Mouse (Mus musculus) spleen, adult 2 months (tissue): ENCODE measurements around the gene Ate1. TPM values are rescaled to one million over a fixed set of nuclear protein-coding genes. Genes with fewer than 3 reads are reported as not detected.
A peak's percentile ranks its signal among the peaks of the same experiment; 100 is the strongest.
"Not testable (repeated sequence)": the region's sequence is repeated elsewhere in the genome, so short reads cannot be mapped to it uniquely, and the experiment has no call there.

Experiments
- DNase-seq, 2 experiments: peaks; one replicate each; pipeline versions ENCODE4 v3.0.0 to v3.0.0-alpha.2; 2012 to 2021; ENCODE audit warnings: low spot score in 2 of 2, low read depth in 1 of 2
- H3K27ac ChIP-seq: fragments of 200-500 bp; 2 replicates; pipeline ENCODE4 v1.5.1; 2012; ENCODE audit warnings: low read length, inconsistent platforms; ENCODE audit not compliant: insufficient read depth
- H3K27me3 ChIP-seq: fragments of 200-500 bp; 2 replicates; pipeline ENCODE4 v1.6.1; 2012; ENCODE audit warnings: mild to moderate bottlenecking, moderate library complexity, low read length, inconsistent platforms; ENCODE audit not compliant: control insufficient read depth, insufficient read depth
- H3K36me3 ChIP-seq: fragments of 200-500 bp; 2 replicates; pipeline ENCODE4 v1.6.1; 2012; ENCODE audit warnings: mild to moderate bottlenecking, low read length, inconsistent platforms; ENCODE audit not compliant: control insufficient read depth, insufficient read depth
- H3K4me1 ChIP-seq: fragments of 200-500 bp; 2 replicates; pipeline ENCODE4 v1.6.1; 2011; ENCODE audit warnings: inconsistent platforms; ENCODE audit not compliant: control insufficient read depth, insufficient read depth, insufficient read length
- H3K4me3 ChIP-seq: fragments of 200-500 bp; 2 replicates; pipeline ENCODE4 v1.5.1; 2011; ENCODE audit warnings: mild to moderate bottlenecking, inconsistent platforms; ENCODE audit not compliant: insufficient read depth, insufficient read length; ENCODE audit errors: extremely low read depth
- CTCF ChIP-seq: fragments of 200-500 bp; IDR thresholded peaks from 2 replicates; pipeline ENCODE4 v1.5.1; 2011; ENCODE audit warnings: mild to moderate bottlenecking, inconsistent platforms; ENCODE audit not compliant: insufficient read depth, insufficient read length, insufficient replicate concordance; ENCODE audit errors: extremely low read depth
- POLR2A ChIP-seq: fragments of 200-500 bp; IDR thresholded peaks from 2 replicates; pipeline ENCODE4 v1.6.1; 2011; ENCODE audit warnings: low read depth, low read length, inconsistent platforms
- WGBS: fragments of 180-500 bp; shearing (Covaris S2); methylation state at CpG from one replicate; pipeline ENCODE4 v1.1.7; 2018; 5-methylcytosine and 5-hydroxymethylcytosine counted together
- polyA plus RNA-seq: library from polyadenylated mRNA; depleted of rRNA; stranded (reverse); fragments of >200 nt; gene quantifications from 2 replicates; pipeline ENCODE4 v1.2.3, GENCODE M21; 2012

The Ate1 gene
- polyA plus RNA-seq, 1 experiment, result 5.3 TPM

- H3K4me1 ChIP-seq, result peaks cover 7% of the 10 kb centered on the region; the same call in 1 of the 2 replicates
- H3K36me3 ChIP-seq, result peaks cover 25% of the 10 kb centered on the region
- no peaks in the 10 kb centered on the region for H3K27me3 ChIP-seq
- TF ChIP-seq CTCF, result no peak
- no peak for TF ChIP-seq POLR2A
- H3K4me3 ChIP-seq, result no peak overlapping the region
- no peak overlapping the region for H3K27ac ChIP-seq
- 96% methylated on average over 4 of the region's 4 CpGs for WGBS
- DNase-seq, result no peak
These were observed 23.0 kb upstream of the Ate1 start for GRCm38 (mm10) chr7:130543181-130543580.

GRCm38 (mm10) chr7:130540176-130540575, 20.0 kb upstream of the Ate1 start:
- H3K4me1 ChIP-seq, result no peaks in the 10 kb centered on the region
- H3K27ac ChIP-seq, result no peak overlapping the region
- TF ChIP-seq CTCF (no peak), POLR2A (no peak)
- WGBS, result 95% methylated on average over 7 of the region's 7 CpGs
- H3K36me3 ChIP-seq, result peaks cover 27% of the 10 kb centered on the region
- no peak overlapping the region for H3K4me3 ChIP-seq
- no peak for DNase-seq
- H3K27me3 ChIP-seq, result no peaks in the 10 kb centered on the region

GRCm38 (mm10) chr7:130537068-130537467, 16.9 kb upstream of the Ate1 start:
- TF ChIP-seq POLR2A (no peak), CTCF (no peak)
- no peak for DNase-seq
- Histone ChIP-seq H3K36me3 (peaks cover 31% of the 10 kb centered on the region), H3K27ac (no peak overlapping the region), H3K27me3 (no peaks in the 10 kb centered on the region), H3K4me1 (no peaks in the 10 kb centered on the region), H3K4me3 (no peak overlapping the region)
- 91% methylated on average over 4 of the region's 4 CpGs for WGBS

GRCm38 (mm10) chr7:130535174-130535573, 15.0 kb upstream of the Ate1 start:
- Histone ChIP-seq H3K36me3 (peaks cover 29% of the 10 kb centered on the region), H3K27me3 (no peaks in the 10 kb centered on the region), H3K4me3 (no peak overlapping the region), H3K4me1 (no peaks in the 10 kb centered on the region), H3K27ac (no peak overlapping the region)
- TF ChIP-seq POLR2A, result no peak
- no peak for TF ChIP-seq CTCF
- DNase-seq, result no peak
- WGBS, result 83% methylated on average over 4 of the region's 4 CpGs

- Histone ChIP-seq H3K36me3 (peaks cover 20% of the 10 kb centered on the region), H3K4me1 (no peaks in the 10 kb centered on the region), H3K4me3 (no peak overlapping the region), H3K27ac (no peak overlapping the region), H3K27me3 (no peaks in the 10 kb centered on the region)
- 44% methylated on average over 24 of the region's 25 CpGs for WGBS
- DNase-seq, result peak; percentile 68 to 85
- peak; percentile 90; the same call in 1 of the 2 replicates for TF ChIP-seq CTCF
- no peak for TF ChIP-seq POLR2A
These were observed 13.4 kb upstream of the Ate1 start for GRCm38 (mm10) chr7:130533316-130534260.

GRCm38 (mm10) chr7:130531138-130531537, 11.0 kb upstream of the Ate1 start:
- H3K27me3 ChIP-seq, H3K4me3 ChIP-seq: not testable (repeated sequence)
- 98% methylated on average over 15 of the region's 15 CpGs for WGBS

GRCm38 (mm10) chr7:130527306-130527705, 7.1 kb upstream of the Ate1 start:
- H3K36me3 ChIP-seq, result peaks cover 8% of the 10 kb centered on the region
- TF ChIP-seq CTCF (no peak), POLR2A (no peak)
- H3K27ac ChIP-seq, result no peak overlapping the region
- DNase-seq, result no peak
- H3K4me1 ChIP-seq, result no peaks in the 10 kb centered on the region
- WGBS, result 91% methylated on average over 9 of the region's 9 CpGs
- H3K4me3 ChIP-seq, result no peak overlapping the region
- no peaks in the 10 kb centered on the region for H3K27me3 ChIP-seq

More at GRCm38 (mm10) chr7:130531138-130531537, 11.0 kb upstream of the Ate1 start:
- not testable (repeated sequence) for DNase-seq, H3K4me1 ChIP-seq, H3K27ac ChIP-seq
- H3K36me3 ChIP-seq, result peaks cover 15% of the 10 kb centered on the region
